ENCODE assay signal across 10 mouse cellular contexts in the genomic region with DNA sequence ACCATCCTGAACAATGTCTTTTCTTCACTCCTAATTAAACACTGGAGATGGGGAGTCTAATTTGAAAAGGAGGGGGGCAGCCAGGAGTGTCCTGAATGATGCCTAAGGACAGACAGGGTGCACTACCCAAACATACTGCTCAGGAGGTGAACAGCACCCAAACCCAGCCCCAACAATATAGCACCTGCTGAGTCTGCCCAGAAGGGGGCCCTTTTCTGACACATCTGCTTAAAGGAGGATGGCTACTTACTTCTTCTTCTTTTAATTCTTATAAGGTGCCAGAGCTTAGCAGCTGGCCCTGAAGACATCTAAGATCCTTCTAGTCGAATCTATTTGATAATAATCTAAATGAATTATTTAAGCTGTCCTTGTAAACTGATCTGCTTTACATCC. TPM values are rescaled to one million over a fixed set of nuclear protein-coding genes. Genes with fewer than 3 reads are reported as not detected.
A peak's percentile ranks its signal among the peaks of the same experiment; 100 is the strongest.
DNase-seq lines count a peak whose midpoint lies in the region; ATAC-seq and TF ChIP-seq lines count a peak whose summit lies in the region.
"Had no signal": no experiment of that assay in that cellular context is flagged by ENCODE, and none has a peak within 500 bp of the region (broad histone marks: within the 10 kb centered on the region; RNA-seq: fewer than 3 reads in every experiment).

No protein-coding gene starts in this region.

- peak; percentile 15; the same call in 1 of the 2 replicates for TF ChIP-seq CTCF in kidney, postnatal 0 days (IDR thresholded peaks at IDR 0.05; ENCODE audit: low read depth)
- peak; percentile 35 for TF ChIP-seq CTCF in midbrain, postnatal 0 days (IDR thresholded peaks at IDR 0.05)

- H3K36me3 ChIP-seq in embryonic facial prominence, embryonic 13.5 days, result peaks cover 19% of the 10 kb centered on the region
- H3K36me3 ChIP-seq in embryonic facial prominence, embryonic 10.5 days (replicated peaks), result peaks cover 59% of the 10 kb centered on the region
- H3K36me3 ChIP-seq in kidney, postnatal 0 days (ENCODE audit: insufficient read depth, low read length), result 0 out of 2 replicates have a peak, but pooled peaks cover 3% of the 10 kb centered on the region
- no peaks in the 10 kb centered on the region for H3K36me3 ChIP-seq in midbrain, embryonic 11.5 days (ENCODE audit: control insufficient read depth, insufficient read depth, low read length)
- peaks cover 19% of the 10 kb centered on the region for H3K36me3 ChIP-seq in midbrain, embryonic 10.5 days
- H3K36me3 ChIP-seq in midbrain, postnatal 0 days (ENCODE audit: insufficient read depth, low read length), result 0 out of 2 replicates have a peak, but pooled peaks cover 2% of the 10 kb centered on the region
- peaks cover 7% of the 10 kb centered on the region; the same call in 1 of the 2 replicates for H3K36me3 ChIP-seq in forebrain, embryonic 15.5 days

- peaks cover 14% of the 10 kb centered on the region for H3K4me1 ChIP-seq in embryonic facial prominence, embryonic 13.5 days
- peaks cover 13% of the 10 kb centered on the region for H3K4me1 ChIP-seq in embryonic facial prominence, embryonic 10.5 days
- H3K4me1 ChIP-seq in kidney, postnatal 0 days (replicated peaks; ENCODE audit: insufficient read depth, low read length), result no peaks in the 10 kb centered on the region
- H3K4me1 ChIP-seq in midbrain, embryonic 11.5 days (ENCODE audit: control insufficient read depth, insufficient read depth, low read length), result no peaks in the 10 kb centered on the region
- H3K4me1 ChIP-seq in midbrain, embryonic 10.5 days, result peaks cover 10% of the 10 kb centered on the region; the same call in 1 of the 2 replicates
- peaks cover 5% of the 10 kb centered on the region; the same call in 1 of the 2 replicates for H3K4me1 ChIP-seq in midbrain, postnatal 0 days (ENCODE audit: insufficient read depth, low read length)
- no peaks in the 10 kb centered on the region for H3K4me1 ChIP-seq in forebrain, embryonic 15.5 days

- no peak overlapping the region for H3K4me3 ChIP-seq in embryonic facial prominence, embryonic 13.5 days
- H3K4me3 ChIP-seq in embryonic facial prominence, embryonic 10.5 days, result no peak overlapping the region
- no peak overlapping the region for H3K4me3 ChIP-seq in kidney, postnatal 0 days (replicated peaks; ENCODE audit: low read depth, low read length)
- H3K4me3 ChIP-seq in midbrain, embryonic 11.5 days (ENCODE audit: low read depth, low read length), result no peak overlapping the region
- no peak overlapping the region for H3K4me3 ChIP-seq in midbrain, embryonic 10.5 days
- no peak overlapping the region for H3K4me3 ChIP-seq in midbrain, postnatal 0 days (ENCODE audit: low read depth, low read length)
- no peak overlapping the region for H3K4me3 ChIP-seq in forebrain, embryonic 15.5 days
- H3K4me3 ChIP-seq: hindbrain, embryonic 15.5 days had no signal

- no peak for ATAC-seq in embryonic facial prominence, embryonic 13.5 days (ENCODE audit: insufficient number of reproducible peaks, insufficient read depth, low FRiP score, low TSS enrichment, low read depth)
- ATAC-seq in kidney, postnatal 0 days (replicated peaks; ENCODE audit: low FRiP score, low read depth), result no peak
- no peak for ATAC-seq in midbrain, embryonic 11.5 days (ENCODE audit: low FRiP score)
- peak; percentile 27; the same call in 1 of the 2 replicates for ATAC-seq in midbrain, postnatal 0 days (ENCODE audit: low FRiP score)
- ATAC-seq in forebrain, embryonic 15.5 days (replicated peaks), result no peak

- peak overlapping the region; percentile 33; the same call in 1 of the 2 replicates for H3K27ac ChIP-seq in embryonic facial prominence, embryonic 13.5 days
- no peak overlapping the region for H3K27ac ChIP-seq in embryonic facial prominence, embryonic 10.5 days (replicated peaks)
- H3K27ac ChIP-seq in kidney, postnatal 0 days, result no peak overlapping the region
- no peak overlapping the region for H3K27ac ChIP-seq in midbrain, embryonic 11.5 days (ENCODE audit: low read depth, low read length)
- no peak overlapping the region for H3K27ac ChIP-seq in midbrain, embryonic 10.5 days (replicated peaks)
- peak overlapping the region; percentile 44 for H3K27ac ChIP-seq in midbrain, postnatal 0 days (ENCODE audit: low read depth, low read length)
- no peak overlapping the region for H3K27ac ChIP-seq in forebrain, embryonic 15.5 days (replicated peaks)

- H3K4me2 ChIP-seq in embryonic facial prominence, embryonic 13.5 days, result no peak overlapping the region
- H3K4me2 ChIP-seq in kidney, postnatal 0 days (ENCODE audit: low read length), result no peak overlapping the region
- H3K4me2 ChIP-seq in midbrain, embryonic 11.5 days, result no peak overlapping the region
- H3K4me2 ChIP-seq in midbrain, postnatal 0 days (ENCODE audit: low read depth, low read length, poor library complexity, severe bottlenecking), result no peak overlapping the region; the same call in 1 of the 2 replicates
- no peak overlapping the region for H3K4me2 ChIP-seq in forebrain, embryonic 15.5 days (replicated peaks)
- H3K4me2 ChIP-seq: hindbrain, embryonic 15.5 days had no signal

- H3K27me3 ChIP-seq in embryonic facial prominence, embryonic 13.5 days, result no peaks in the 10 kb centered on the region
- H3K27me3 ChIP-seq in embryonic facial prominence, embryonic 10.5 days (replicated peaks; ENCODE audit: low read depth, poor library complexity, severe bottlenecking), result no peaks in the 10 kb centered on the region
- no peaks in the 10 kb centered on the region for H3K27me3 ChIP-seq in kidney, postnatal 0 days (ENCODE audit: insufficient read depth, low read length)
- no peaks in the 10 kb centered on the region for H3K27me3 ChIP-seq in midbrain, embryonic 11.5 days (ENCODE audit: control insufficient read depth, insufficient read depth, low read length)
- no peaks in the 10 kb centered on the region for H3K27me3 ChIP-seq in midbrain, embryonic 10.5 days (ENCODE audit: low read depth, poor library complexity, severe bottlenecking)
- H3K27me3 ChIP-seq in midbrain, postnatal 0 days (ENCODE audit: insufficient read depth, low read length), result no peaks in the 10 kb centered on the region
- no peaks in the 10 kb centered on the region for H3K27me3 ChIP-seq in forebrain, embryonic 15.5 days
- H3K27me3 ChIP-seq: hindbrain, embryonic 15.5 days had no signal

- peaks cover 4% of the 10 kb centered on the region; the same call in 1 of the 2 replicates for H3K9me3 ChIP-seq in embryonic facial prominence, embryonic 13.5 days
- no peaks in the 10 kb centered on the region for H3K9me3 ChIP-seq in embryonic facial prominence, embryonic 10.5 days
- H3K9me3 ChIP-seq in kidney, postnatal 0 days (replicated peaks; ENCODE audit: low read length), result no peaks in the 10 kb centered on the region
- no peaks in the 10 kb centered on the region for H3K9me3 ChIP-seq in midbrain, embryonic 11.5 days (ENCODE audit: control insufficient read depth, low read length)
- no peaks in the 10 kb centered on the region for H3K9me3 ChIP-seq in midbrain, embryonic 10.5 days (replicated peaks)
- H3K9me3 ChIP-seq in midbrain, postnatal 0 days (ENCODE audit: low read length), result no peaks in the 10 kb centered on the region
- H3K9me3 ChIP-seq in forebrain, embryonic 15.5 days, result no peaks in the 10 kb centered on the region
- H3K9me3 ChIP-seq: hindbrain, embryonic 15.5 days had no signal

- 31% methylated on average over 1 of the region's 1 CpGs for WGBS in embryonic facial prominence, embryonic 13.5 days
- 68% methylated on average over 1 of the region's 1 CpGs for WGBS in embryonic facial prominence, embryonic 10.5 days
- WGBS in kidney, postnatal 0 days, result 71% methylated on average over 1 of the region's 1 CpGs
- WGBS in midbrain, embryonic 11.5 days, result 69% methylated on average over 1 of the region's 1 CpGs
- WGBS in midbrain, embryonic 10.5 days, result 90% methylated on average over 1 of the region's 1 CpGs
- 39% methylated on average over 1 of the region's 1 CpGs for WGBS in midbrain, postnatal 0 days
- 74% methylated on average over 1 of the region's 1 CpGs for WGBS in forebrain, embryonic 15.5 days

- H3K9ac ChIP-seq in embryonic facial prominence, embryonic 13.5 days, result no peak overlapping the region
- H3K9ac ChIP-seq in kidney, postnatal 0 days (ENCODE audit: low read depth, low read length), result no peak overlapping the region
- no peak overlapping the region for H3K9ac ChIP-seq in midbrain, embryonic 11.5 days (ENCODE audit: low read length)
- no peak overlapping the region for H3K9ac ChIP-seq in midbrain, postnatal 0 days (replicated peaks; ENCODE audit: low read length, poor library complexity, severe bottlenecking)
- no peak overlapping the region for H3K9ac ChIP-seq in forebrain, embryonic 15.5 days (replicated peaks)
- H3K9ac ChIP-seq: hindbrain, embryonic 15.5 days had no signal

- no peak for DNase-seq in embryonic facial prominence, embryonic 10.5 days (ENCODE audit: low spot score)
- DNase-seq in kidney, postnatal 0 days (ENCODE audit: low spot score), result no peak
- DNase-seq in kidney, adult 9 months, result no peak
- peak; percentile 73 for DNase-seq in midbrain, embryonic 11.5 days (ENCODE audit: low spot score, missing footprints)
- no peak for DNase-seq in midbrain, embryonic 10.5 days (ENCODE audit: low spot score)
- DNase-seq in midbrain, postnatal 0 days (ENCODE audit: low spot score), result no peak
- DNase-seq: liver had no signal

RNA-seq across cellular contexts. Expression of a gene that starts 34.0 kb away (rescaled TPM):
- polyA plus RNA-seq in embryonic facial prominence, embryonic 13.5 days (2015; fragmentation: Nextera tagmentation; extraction: Ambion mirVana), result 58.3 and 61.4 TPM in 2 replicates
- 70.7 and 73.3 TPM in 2 replicates for polyA plus RNA-seq in embryonic facial prominence, embryonic 10.5 days (2016; fragmentation: Nextera tagmentation; extraction: Ambion mirVana)
- polyA plus RNA-seq in kidney, postnatal 0 days (2015; fragmentation: Nextera tagmentation; extraction: Ambion mirVana), result 31.5 and 37.7 TPM in 2 replicates
- polyA plus RNA-seq in midbrain, embryonic 11.5 days (2014; fragmentation: Nextera tagmentation; extraction: Ambion mirVana), result 68.3 and 76.1 TPM in 2 replicates
- polyA plus RNA-seq in midbrain, embryonic 10.5 days (2016; fragmentation: Nextera tagmentation; extraction: Ambion mirVana), result 71.0 and 71.6 TPM in 2 replicates
- 35.6 and 40.9 TPM in 2 replicates for total RNA-seq in midbrain, postnatal 0 days (2014; rRNA removed)
- polyA plus RNA-seq in midbrain, postnatal 0 days (2015; fragmentation: Nextera tagmentation; extraction: Ambion mirVana), result 35.4 and 36.9 TPM in 2 replicates
- polyA plus RNA-seq in forebrain, embryonic 15.5 days (2015; fragmentation: Nextera tagmentation; extraction: Ambion mirVana), result 53.9 and 55.4 TPM in 2 replicates

Comparison
In these comparisons a context has a peak if more than half of its experiments do, and no peak if none do; other contexts are left out.
1. H3K27ac ChIP-seq: peak in embryonic facial prominence, embryonic 13.5 days (single experiment) and midbrain, postnatal 0 days (single experiment); none in embryonic facial prominence, embryonic 10.5 days (single experiment), kidney, postnatal 0 days (single experiment), midbrain, embryonic 11.5 days (single experiment), midbrain, embryonic 10.5 days (single experiment) and forebrain, embryonic 15.5 days (single experiment).